Mouse (Mus musculus) megakaryocyte, embryonic 14.5 days (primary cell): ENCODE data around the gene Zfp451.

Experiments
- FLI1 ChIP-seq: IDR thresholded peaks from 2 replicates; pipeline ENCODE4 v1.6.1; 2012; ENCODE audit warnings: low read length, inconsistent platforms, mixed read lengths
- GATA1 ChIP-seq: IDR thresholded peaks from 3 replicates; pipeline ENCODE4 v1.6.1; 2012; ENCODE audit warnings: mixed read lengths, low read length, inconsistent platforms, borderline replicate concordance

GRCm38 (mm10) chr1:33768091-33768787 is 46.2 kb downstream of the Zfp451 start:
- TF ChIP-seq FLI1 = no peak
- no peak for TF ChIP-seq GATA1
